Mouse (Mus musculus): Measurements from ENCODE around the gene Cog6. TPM values are rescaled to one million over a fixed set of nuclear protein-coding genes. Genes with fewer than 3 reads are reported as not detected.

Gene Cog6
- polyA plus RNA-seq, 1 experiment from 2014 or later, result 39.4 TPM

DNA sequence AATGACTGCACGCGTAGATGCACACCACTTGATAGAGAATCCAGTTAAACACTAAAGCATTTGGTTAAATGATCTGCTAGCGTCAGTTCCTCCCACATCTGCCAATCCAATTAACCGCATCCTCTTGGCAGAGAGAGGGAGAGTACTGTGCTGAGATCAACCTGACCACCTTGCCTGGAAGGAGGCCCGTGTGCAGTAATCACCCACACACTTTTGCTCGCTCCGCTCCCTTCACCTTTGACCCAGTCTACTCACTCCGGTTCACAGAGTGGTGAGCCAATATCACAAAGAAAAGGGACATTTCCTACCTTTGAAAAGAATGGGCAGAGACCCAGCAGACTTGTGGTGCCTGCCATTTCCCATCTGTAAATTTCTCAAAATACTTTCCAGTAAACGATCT lies 62.4 kb downstream of the Cog6 start:
- no peak for DNase-seq (ENCODE audit: extremely low spot score, low spot score)
- H3K27me3 ChIP-seq (ENCODE audit: poor library complexity, severe bottlenecking), result no peaks in the 10 kb centered on the region
- no peak overlapping the region for H3K27ac ChIP-seq
- H3K4me1 ChIP-seq, result peaks cover 20% of the 10 kb centered on the region
- no peak overlapping the region for H3K4me3 ChIP-seq
- H3K9me3 ChIP-seq, result no peaks in the 10 kb centered on the region
- H3K36me3 ChIP-seq (replicated peaks), result no peaks in the 10 kb centered on the region
- WGBS, result 64% methylated on average over 9 of the region's 9 CpGs

GRCm38 (mm10) chr3:52953831-52954230 lies 63.2 kb downstream of the Cog6 start:
- Histone ChIP-seq H3K4me1 (peaks cover 20% of the 10 kb centered on the region), H3K9me3 (no peaks in the 10 kb centered on the region), H3K27ac (no peak overlapping the region), H3K27me3 (ENCODE audit: poor library complexity, severe bottlenecking) (no peaks in the 10 kb centered on the region), H3K4me3 (no peak overlapping the region), H3K36me3 (replicated peaks) (no peaks in the 10 kb centered on the region)
- 93% methylated on average over 1 of the region's 1 CpGs for WGBS
- DNase-seq (ENCODE audit: extremely low spot score, low spot score), result no peak

GRCm38 (mm10) chr3:52948824-52949223 lies 68.2 kb downstream of the Cog6 start:
- 95% methylated on average over 5 of the region's 5 CpGs for WGBS
- Histone ChIP-seq H3K27ac (no peak overlapping the region), H3K4me1 (no peaks in the 10 kb centered on the region), H3K36me3 (replicated peaks) (no peaks in the 10 kb centered on the region), H3K27me3 (ENCODE audit: poor library complexity, severe bottlenecking) (no peaks in the 10 kb centered on the region), H3K9me3 (no peaks in the 10 kb centered on the region), H3K4me3 (no peak overlapping the region)
- DNase-seq (ENCODE audit: extremely low spot score, low spot score), result no peak

GRCm38 (mm10) chr3:52947444-52947843 lies 69.6 kb downstream of the Cog6 start:
- no peak overlapping the region for H3K4me3 ChIP-seq
- no peak overlapping the region for H3K27ac ChIP-seq
- WGBS, result 88% methylated on average over 5 of the region's 5 CpGs
- H3K36me3 ChIP-seq (replicated peaks), result no peaks in the 10 kb centered on the region
- no peaks in the 10 kb centered on the region for H3K9me3 ChIP-seq
- H3K27me3 ChIP-seq (ENCODE audit: poor library complexity, severe bottlenecking), result no peaks in the 10 kb centered on the region; the same call in 1 of the 2 replicates
- DNase-seq (ENCODE audit: extremely low spot score, low spot score), result no peak
- H3K4me1 ChIP-seq, result no peaks in the 10 kb centered on the region

- DNase-seq (ENCODE audit: extremely low spot score, low spot score), result no peak
- Histone ChIP-seq H3K27me3 (ENCODE audit: poor library complexity, severe bottlenecking) (no peaks in the 10 kb centered on the region; the same call in 1 of the 2 replicates), H3K9me3 (no peaks in the 10 kb centered on the region), H3K4me3 (no peak overlapping the region), H3K4me1 (peaks cover 23% of the 10 kb centered on the region), H3K36me3 (replicated peaks) (no peaks in the 10 kb centered on the region), H3K27ac (no peak overlapping the region)
- WGBS, result 58% methylated on average over 10 of the region's 10 CpGs
Measured at GRCm38 (mm10) chr3:52940832-52941468, 76.1 kb downstream of the Cog6 start.

- Histone ChIP-seq H3K4me3 (no peak overlapping the region), H3K36me3 (replicated peaks) (no peaks in the 10 kb centered on the region), H3K27ac (no peak overlapping the region), H3K9me3 (no peaks in the 10 kb centered on the region), H3K27me3 (ENCODE audit: poor library complexity, severe bottlenecking) (no peaks in the 10 kb centered on the region; the same call in 1 of the 2 replicates), H3K4me1 (peaks cover 23% of the 10 kb centered on the region)
- DNase-seq (ENCODE audit: extremely low spot score, low spot score), result no peak
- 78% methylated on average over 5 of the region's 5 CpGs for WGBS
Measured at GRCm38 (mm10) chr3:52938398-52938797, 78.6 kb downstream of the Cog6 start.

DNA sequence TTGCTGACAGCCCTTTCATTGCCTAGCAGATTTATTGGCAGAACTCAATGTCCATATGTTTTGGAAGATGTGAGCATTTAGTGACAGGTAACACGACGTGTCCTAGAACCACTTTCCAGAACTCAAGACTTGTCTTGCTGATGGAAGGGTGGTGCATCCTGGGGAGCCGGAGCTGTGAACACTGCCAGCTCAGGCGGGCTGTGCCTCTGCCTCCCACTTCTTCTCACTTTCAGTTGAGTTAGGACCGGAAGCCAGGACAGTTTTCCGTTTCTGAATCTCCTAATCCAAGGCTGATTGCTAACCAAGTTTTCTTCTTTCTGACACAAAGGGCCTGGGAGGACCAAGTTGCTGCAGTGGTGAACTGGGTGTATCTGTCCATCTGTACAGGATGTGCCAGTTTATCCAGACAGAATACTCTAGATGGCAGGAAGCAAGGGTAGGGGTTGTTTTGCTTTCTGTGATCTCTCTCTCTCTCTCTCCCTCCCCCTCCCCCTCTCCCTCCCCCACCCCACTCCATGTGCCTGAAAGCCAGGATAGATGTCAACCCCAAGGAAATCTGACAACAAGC lies 79.2 kb downstream of the Cog6 start:
- H3K9me3 ChIP-seq, result no peaks in the 10 kb centered on the region
- WGBS, result 83% methylated on average over 6 of the region's 6 CpGs
- peaks cover 23% of the 10 kb centered on the region for H3K4me1 ChIP-seq
- no peaks in the 10 kb centered on the region; the same call in 1 of the 2 replicates for H3K27me3 ChIP-seq (ENCODE audit: poor library complexity, severe bottlenecking)
- no peak overlapping the region for H3K27ac ChIP-seq
- no peaks in the 10 kb centered on the region for H3K36me3 ChIP-seq (replicated peaks)
- H3K4me3 ChIP-seq, result no peak overlapping the region
- DNase-seq (ENCODE audit: extremely low spot score, low spot score), result no peak

GRCm38 (mm10) chr3:52931956-52932355 lies 85.1 kb downstream of the Cog6 start:
- DNase-seq (ENCODE audit: extremely low spot score, low spot score), result no peak
- no peak overlapping the region for H3K4me3 ChIP-seq
- H3K36me3 ChIP-seq (replicated peaks), result no peaks in the 10 kb centered on the region
- no peak overlapping the region for H3K27ac ChIP-seq
- H3K9me3 ChIP-seq, result no peaks in the 10 kb centered on the region
- no peaks in the 10 kb centered on the region for H3K27me3 ChIP-seq (ENCODE audit: poor library complexity, severe bottlenecking)
- 97% methylated on average over 2 of the region's 2 CpGs for WGBS
- peaks cover 12% of the 10 kb centered on the region for H3K4me1 ChIP-seq

Other genes with a start within 250 kb of the Cog6 start
- 21.7 and 22.9 TPM in 2 replicates for gene Lhfp, start 24.3 kb upstream of the Cog6 start, polyA plus RNA-seq (2016; fragmentation: Nextera tagmentation; extraction: Ambion mirVana)